Mouse (Mus musculus): ENCODE results near the gene Ms4a15.

Gene Ms4a15

GRCm38 (mm10) chr19:10993150-10993549 lies at the start of gene Ms4a15:
TSS of gene Ms4a15 (minus strand) at chr19:10993250.
- DNase-seq (ENCODE audit: low read depth), result no peak

DNA sequence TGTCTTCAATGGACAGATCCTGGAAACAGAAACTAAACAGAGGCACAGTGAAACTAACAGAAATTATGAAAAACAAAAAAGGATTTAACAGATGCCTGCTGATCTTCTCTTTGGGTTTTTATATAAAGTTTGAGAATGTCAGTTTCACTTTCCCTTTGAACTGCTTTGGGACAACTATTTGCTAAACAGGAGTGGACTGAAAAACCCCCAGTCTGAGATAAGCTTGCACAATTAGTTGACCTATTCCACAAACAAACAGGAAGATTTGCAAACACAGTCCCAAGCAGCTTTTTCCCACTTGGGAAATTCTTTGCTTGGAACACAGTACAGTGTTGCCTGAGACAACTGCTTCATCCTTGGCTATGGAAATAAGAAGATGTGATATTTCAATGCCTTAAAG lies 44.5 kb upstream of the Ms4a15 start:
- DNase-seq (ENCODE audit: low read depth), result no peak

DNA sequence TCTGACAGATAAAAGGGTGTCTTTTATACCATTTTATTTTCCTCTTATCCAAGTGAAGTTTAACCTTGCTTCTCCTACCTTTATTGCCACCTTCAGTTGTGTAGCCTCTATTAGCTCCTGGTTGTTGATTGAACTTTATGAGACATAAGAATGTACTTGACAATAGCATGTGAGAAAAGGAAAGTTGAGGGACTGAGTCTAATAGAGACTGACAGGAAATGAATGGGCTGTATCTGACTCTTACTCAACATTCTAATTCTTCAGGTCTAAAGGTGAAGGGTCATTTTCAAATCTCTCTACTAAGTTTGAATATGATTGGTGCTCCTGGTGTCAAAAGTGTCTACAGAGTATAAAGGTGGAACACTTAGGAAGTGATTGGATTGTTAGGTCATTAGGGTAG lies 29.3 kb upstream of the Ms4a15 start:
- no peak for DNase-seq (ENCODE audit: low read depth)

- DNase-seq (ENCODE audit: low read depth), result no peak
These were observed 24.8 kb upstream of the Ms4a15 start, which contains the start of gene Ms4a18 for GRCm38 (mm10) chr19:11017891-11018290. TSS of gene Ms4a18 (minus strand) at chr19:11018031.

GRCm38 (mm10) chr19:11017251-11017650 lies 24.2 kb upstream of the Ms4a15 start:
- DNase-seq (ENCODE audit: low read depth), result no peak

- DNase-seq (ENCODE audit: low read depth), result no peak
These were observed 22.9 kb upstream of the Ms4a15 start for GRCm38 (mm10) chr19:11015998-11016397.

- no peak for DNase-seq (ENCODE audit: low read depth)
These were observed 22.4 kb upstream of the Ms4a15 start for GRCm38 (mm10) chr19:11015468-11015867.

DNA sequence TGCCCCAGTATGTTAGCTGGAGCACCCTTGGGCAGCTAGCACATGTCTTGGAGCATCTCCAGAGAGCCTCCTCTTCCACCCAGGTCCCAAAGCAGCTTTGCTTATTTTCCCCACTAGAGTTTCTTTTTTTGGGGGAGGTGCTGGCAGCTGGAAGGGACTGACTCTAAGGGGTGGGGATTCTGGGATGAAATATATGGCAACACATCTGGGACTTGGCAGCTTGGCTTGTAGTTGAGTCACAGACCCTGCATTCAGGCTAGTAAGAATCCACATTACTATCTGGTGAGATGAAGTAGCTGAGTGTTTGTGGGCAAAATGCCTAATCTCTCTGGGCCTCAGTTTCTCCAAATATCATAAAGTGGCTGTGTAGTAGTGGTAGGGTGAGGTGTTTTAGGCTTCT lies 1.1 kb downstream of the Ms4a15 start:
- DNase-seq (ENCODE audit: low read depth), result no peak

- DNase-seq (ENCODE audit: low read depth), result no peak
These were observed 2.3 kb downstream of the Ms4a15 start for GRCm38 (mm10) chr19:10990751-10991150.

- no peak for DNase-seq (ENCODE audit: low read depth)
These were observed 4.5 kb downstream of the Ms4a15 start for GRCm38 (mm10) chr19:10988563-10988962.

- peak; percentile 20 for DNase-seq (ENCODE audit: low read depth)
These were observed 7.2 kb downstream of the Ms4a15 start for GRCm38 (mm10) chr19:10985889-10986288.

- DNase-seq (ENCODE audit: low read depth), result no peak
These were observed 8.5 kb downstream of the Ms4a15 start for GRCm38 (mm10) chr19:10984551-10984950.

- peak; percentile 20 for DNase-seq (ENCODE audit: low read depth)
These were observed 9.9 kb downstream of the Ms4a15 start for GRCm38 (mm10) chr19:10983146-10983545.

DNA sequence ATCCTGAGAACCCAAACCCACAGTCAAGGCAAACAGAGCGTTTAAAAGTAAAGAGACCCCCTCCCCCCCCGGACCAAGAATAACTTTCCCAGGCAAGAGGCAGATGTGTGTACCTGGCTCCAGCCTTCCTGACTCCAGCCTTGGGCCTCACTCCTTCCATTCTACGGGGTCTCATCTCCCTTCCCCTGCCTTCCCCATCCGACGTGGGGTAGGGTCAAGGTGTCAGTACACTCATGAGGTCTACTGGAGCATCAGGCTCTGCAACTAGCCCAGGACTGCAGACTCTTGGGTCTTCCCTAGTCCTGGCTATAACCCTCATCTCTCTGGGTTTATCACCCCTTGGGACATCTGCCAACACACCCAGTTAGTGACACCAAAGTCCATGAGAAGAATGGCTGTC lies 12.8 kb downstream of the Ms4a15 start:
- no peak for DNase-seq (ENCODE audit: low read depth)

GRCm38 (mm10) chr19:10979184-10980168 lies 13.6 kb downstream of the Ms4a15 start:
- peak; percentile 95 for DNase-seq (ENCODE audit: low read depth)

- peak; percentile 55 for DNase-seq (ENCODE audit: low read depth)
These were observed 16.7 kb downstream of the Ms4a15 start for GRCm38 (mm10) chr19:10976318-10976717.

- peak; percentile 8 for DNase-seq (ENCODE audit: low read depth)
These were observed 17.9 kb downstream of the Ms4a15 start for GRCm38 (mm10) chr19:10975187-10975586.

GRCm38 (mm10) chr19:10974238-10974865 lies 18.7 kb downstream of the Ms4a15 start, which contains the start of gene Ms4a10:
TSS of gene Ms4a10 (minus strand) at chr19:10974670.
- DNase-seq (ENCODE audit: low read depth), result no peak

- no peak for DNase-seq (ENCODE audit: low read depth)
These were observed 19.9 kb downstream of the Ms4a15 start for GRCm38 (mm10) chr19:10973187-10973586.

DNA sequence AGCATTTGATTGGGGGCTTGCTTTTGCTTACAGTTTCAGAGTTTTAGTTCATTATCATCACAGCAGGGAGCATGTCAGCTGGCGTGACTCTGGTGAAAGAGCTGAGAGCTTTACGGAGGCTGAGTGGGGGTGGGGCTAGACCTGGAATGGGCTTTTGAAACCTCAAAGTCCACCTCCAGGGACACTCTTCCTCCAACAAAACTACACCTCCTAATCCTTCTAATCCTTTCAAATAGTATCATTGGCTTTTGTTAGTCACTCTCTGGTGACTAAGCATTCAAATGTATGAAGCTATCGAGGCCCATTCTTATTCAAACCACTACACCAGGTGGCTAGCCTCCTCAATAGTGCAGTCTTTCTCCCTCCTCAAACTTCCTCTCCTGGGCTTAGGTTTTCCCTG lies 20.4 kb downstream of the Ms4a15 start:
- no peak for DNase-seq (ENCODE audit: low read depth)

GRCm38 (mm10) chr19:10970457-10970856 lies 22.6 kb downstream of the Ms4a15 start:
- DNase-seq (ENCODE audit: low read depth), result peak; percentile 42

DNA sequence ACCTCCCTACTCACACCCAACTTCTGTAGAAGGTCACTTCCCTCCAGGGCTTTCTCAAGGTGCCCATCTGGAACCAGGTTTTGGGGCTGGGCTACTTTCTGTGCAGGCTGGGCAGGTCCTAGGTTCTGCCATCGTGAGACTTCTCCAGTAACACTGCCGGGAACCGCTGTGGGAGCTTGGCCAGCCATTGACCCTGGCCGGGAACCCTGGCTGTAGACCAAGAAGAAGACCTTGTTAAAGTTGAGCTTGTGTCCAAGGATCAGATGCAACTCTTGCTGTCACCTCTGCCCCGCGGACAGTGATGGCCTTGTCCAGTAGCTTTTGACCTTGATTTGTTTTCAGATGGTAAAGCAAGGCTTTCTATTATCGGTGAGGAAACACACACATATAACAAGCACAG lies 24.5 kb downstream of the Ms4a15 start:
- no peak for DNase-seq (ENCODE audit: low read depth)

DNA sequence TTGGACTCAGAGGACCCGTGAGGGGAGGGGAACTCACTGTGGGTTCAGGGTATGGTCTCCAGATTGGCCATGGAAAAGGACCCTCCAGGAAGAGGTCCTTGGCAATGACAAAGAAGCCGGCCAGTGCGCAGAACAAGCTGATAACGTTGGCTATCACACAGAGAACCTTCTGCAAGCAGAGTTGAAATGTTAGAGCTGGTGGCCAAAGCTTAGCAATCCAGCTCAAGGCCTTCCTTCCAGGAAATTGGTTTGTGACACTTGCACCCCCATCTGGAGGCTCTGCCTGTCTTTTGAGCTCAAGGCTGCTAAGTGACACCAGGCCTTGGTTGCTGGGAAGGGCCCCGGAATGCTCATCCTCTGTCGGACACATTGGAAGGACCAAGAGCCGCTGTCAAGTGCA lies 27.3 kb downstream of the Ms4a15 start:
- no peak for DNase-seq (ENCODE audit: low read depth)

Data from 416B (cell line).